Mouse (Mus musculus): ENCODE results near the gene Ttll10. TPM values are rescaled to one million over a fixed set of nuclear protein-coding genes. Genes with fewer than 3 reads are reported as not detected.

The Ttll10 gene
- polyA plus RNA-seq (2017; shearing (Covaris generic)): 0.54 TPM

DNA sequence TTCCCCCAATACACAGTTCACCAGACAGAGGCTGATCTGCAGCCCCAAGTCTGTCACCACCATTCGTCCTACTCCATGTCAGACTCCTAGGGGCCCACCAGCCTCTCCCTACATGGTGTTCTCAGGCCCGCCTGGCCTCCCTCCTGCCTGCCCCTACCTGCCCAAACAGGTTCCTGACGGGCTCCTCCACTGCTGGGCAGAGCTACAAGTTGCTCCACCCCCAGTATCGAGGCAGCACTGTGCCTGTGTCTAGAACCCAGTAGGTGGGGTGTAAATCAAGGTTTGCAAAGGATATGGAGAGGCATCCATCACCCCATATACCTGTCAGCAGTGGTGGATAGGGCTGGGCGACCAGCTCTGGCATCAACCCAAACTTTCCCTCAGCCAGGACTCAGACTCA is at the start of gene Ttll10:
TSS of gene Ttll10 (minus strand) at position 154 of the 400 bp plus-strand sequence.

DNA sequence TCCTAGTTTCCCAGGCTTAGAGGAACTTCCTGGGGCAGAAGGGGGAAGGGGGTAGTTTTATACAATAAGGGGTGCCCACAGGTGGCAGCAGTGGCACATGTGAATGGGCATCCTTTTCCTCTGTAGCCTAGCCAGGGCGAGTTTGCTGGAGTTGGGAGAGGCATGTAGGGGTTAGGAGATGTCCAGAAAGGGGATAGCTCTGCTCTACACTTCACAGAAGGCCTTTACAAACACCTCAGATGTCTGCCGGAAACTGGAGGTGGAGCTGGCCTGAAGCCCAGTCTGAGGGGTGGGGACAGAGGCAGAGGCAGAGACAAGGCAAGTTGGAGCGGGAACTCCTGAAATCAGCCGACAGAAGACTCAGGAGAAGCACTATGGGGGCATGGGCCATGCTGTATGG is 33.2 kb downstream of the Ttll10 start, which contains the start of gene Tnfrsf18:
TSS of gene Tnfrsf18 (plus strand) at position 152 of the 400 bp plus-strand sequence.

DNA sequence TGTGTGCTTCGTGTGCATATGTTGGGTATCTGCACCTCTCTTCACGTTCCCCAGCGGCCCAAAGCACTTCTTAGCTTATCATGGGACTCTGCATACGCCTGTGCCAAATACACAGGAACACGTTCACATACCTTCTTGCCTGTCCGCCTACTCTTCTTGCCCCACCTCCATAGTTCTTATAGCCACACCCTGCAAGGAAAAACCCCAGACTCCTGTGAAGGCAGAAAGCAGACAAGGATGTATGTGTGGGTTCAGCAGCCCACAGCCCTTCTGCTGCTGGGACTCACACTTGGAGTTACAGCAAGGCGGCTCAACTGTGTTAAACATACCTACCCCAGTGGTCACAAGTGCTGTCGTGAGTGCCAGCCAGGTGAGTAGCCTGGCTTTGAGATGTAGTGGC is 45.6 kb downstream of the Ttll10 start, which contains the start of gene Tnfrsf4:
TSS of gene Tnfrsf4 (plus strand) at position 207 of the 400 bp plus-strand sequence.

DNA sequence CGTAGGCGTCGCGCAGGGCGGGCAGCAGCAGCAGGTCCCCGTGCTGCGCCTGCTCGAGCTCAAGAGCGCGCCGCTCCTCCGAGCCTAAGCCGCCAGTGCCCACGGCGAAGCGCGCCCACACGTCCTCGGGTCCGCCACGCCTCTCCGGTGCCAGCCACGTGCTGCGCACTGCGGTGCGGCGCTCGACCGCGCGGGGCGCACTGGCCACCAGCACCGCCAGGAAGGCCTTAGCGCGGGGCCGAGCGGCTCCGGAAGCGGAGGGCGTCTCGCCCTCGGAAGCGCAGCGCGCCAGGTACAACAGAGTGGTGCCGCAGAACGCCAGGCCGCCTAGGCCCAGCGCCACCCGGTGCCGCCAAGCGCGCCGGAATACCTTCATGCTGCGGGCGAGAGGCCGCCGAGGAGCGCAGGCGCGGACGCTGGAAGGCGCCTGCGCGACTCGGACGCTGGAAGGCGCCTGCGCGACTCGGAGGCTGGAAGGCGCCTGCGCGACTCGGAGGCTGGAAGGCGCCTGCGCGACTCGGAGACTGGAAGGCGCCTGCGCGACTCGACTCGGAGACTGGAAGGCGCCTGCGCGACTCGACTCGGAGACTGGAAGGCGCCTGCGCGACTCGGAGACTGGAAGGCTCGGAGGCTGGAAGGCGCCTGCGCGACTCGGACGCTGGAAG is 66.8 kb downstream of the Ttll10 start, which contains the start of the genes B3galt6 and Sdf4:
TSS of gene B3galt6 (minus strand) at position 409 of the 665 bp plus-strand sequence.
TSS of gene Sdf4 (plus strand) at position 632 of the 665 bp plus-strand sequence.

Other genes with a start within 250 kb of the Ttll10 start
- gene Ccnl2, start 246.9 kb downstream of the Ttll10 start, polyA plus RNA-seq (2017; shearing (Covaris generic)): 291 TPM
- 187 TPM for gene Aurkaip1, start 228.1 kb downstream of the Ttll10 start, polyA plus RNA-seq (2017; shearing (Covaris generic))
- gene Mxra8, start 219.7 kb downstream of the Ttll10 start, polyA plus RNA-seq (2017; shearing (Covaris generic)): 4.2 TPM
- gene Dvl1, start 212.0 kb downstream of the Ttll10 start, polyA plus RNA-seq (2017; shearing (Covaris generic)): 69.5 TPM
- gene Tas1r3, start 196.1 kb downstream of the Ttll10 start, polyA plus RNA-seq (2017; shearing (Covaris generic)): 1.2 TPM
- gene Cptp, start 190.0 kb downstream of the Ttll10 start, polyA plus RNA-seq (2017; shearing (Covaris generic)): 13.6 TPM
- 118 TPM for gene Ints11, start 189.9 kb downstream of the Ttll10 start, polyA plus RNA-seq (2017; shearing (Covaris generic))
- gene Pusl1, start 167.6 kb downstream of the Ttll10 start, polyA plus RNA-seq (2017; shearing (Covaris generic)): 37.8 TPM
- gene Acap3, start 167.6 kb downstream of the Ttll10 start, polyA plus RNA-seq (2017; shearing (Covaris generic)): 23.0 TPM
- 143 TPM for gene Ube2j2, start 115.6 kb downstream of the Ttll10 start, polyA plus RNA-seq (2017; shearing (Covaris generic))
- gene C1qtnf12, start 97.1 kb downstream of the Ttll10 start, polyA plus RNA-seq (2017; shearing (Covaris generic)): 16.9 TPM
- 10.6 TPM for gene B3galt6, start 66.8 kb downstream of the Ttll10 start, polyA plus RNA-seq (2017; shearing (Covaris generic))
- gene Sdf4, start 66.5 kb downstream of the Ttll10 start, polyA plus RNA-seq (2017; shearing (Covaris generic)): 491 TPM
- 804 TPM for gene Tnfrsf4, start 45.6 kb downstream of the Ttll10 start, polyA plus RNA-seq (2017; shearing (Covaris generic))
- gene Tnfrsf18, start 33.2 kb downstream of the Ttll10 start, polyA plus RNA-seq (2017; shearing (Covaris generic)): 759 TPM
- 35.3 TPM for gene 9430015G10Rik, start 50.6 kb upstream of the Ttll10 start, polyA plus RNA-seq (2017; shearing (Covaris generic))
- gene Rnf223, start 71.1 kb upstream of the Ttll10 start, polyA plus RNA-seq (2017; shearing (Covaris generic)): not detected
- gene Agrn, start 138.1 kb upstream of the Ttll10 start, polyA plus RNA-seq (2017; shearing (Covaris generic)): 4.2 TPM
- 42.8 TPM for gene Isg15, start 141.4 kb upstream of the Ttll10 start, polyA plus RNA-seq (2017; shearing (Covaris generic))
- gene AW011738, start 143.9 kb upstream of the Ttll10 start, polyA plus RNA-seq (2017; shearing (Covaris generic)): 21.8 TPM
- gene Perm1, start 156.5 kb upstream of the Ttll10 start, polyA plus RNA-seq (2017; shearing (Covaris generic)): 3.1 TPM
- 40.8 TPM for gene Plekhn1, start 175.4 kb upstream of the Ttll10 start, polyA plus RNA-seq (2017; shearing (Covaris generic))
- 162 TPM for gene Noc2l, start 176.6 kb upstream of the Ttll10 start, polyA plus RNA-seq (2017; shearing (Covaris generic))
- gene Samd11, start 196.2 kb upstream of the Ttll10 start, polyA plus RNA-seq (2017; shearing (Covaris generic)): 2.0 TPM

Measured in CD4-positive, CD25-positive, alpha-beta regulatory T cell (primary cell).